Mouse (Mus musculus): ENCODE data around the gene Myo1g. TPM values are rescaled to one million over a fixed set of nuclear protein-coding genes. Genes with fewer than 3 reads are reported as not detected.

The Myo1g gene
- polyA plus RNA-seq (2015; fragmentation: Nextera tagmentation; extraction: Ambion mirVana) = 1.3 and 1.8 TPM in 2 replicates

- Histone ChIP-seq H3K4me3 (no peak within 1 kb of the TSS), H3K9me3 (no peaks in the 10 kb centered on the region), H3K4me2 (no peak within 1 kb of the TSS), H3K4me1 (no peaks in the 10 kb centered on the region), H3K27me3 (no peaks in the 10 kb centered on the region), H3K9ac (no peak within 1 kb of the TSS), H3K27ac (no peak within 1 kb of the TSS), H3K36me3 (peaks cover 20% of the 10 kb centered on the region)
- WGBS = 78% methylated on average over 7 of the region's 7 CpGs
- ATAC-seq (ENCODE audit: insufficient number of reproducible peaks, insufficient read depth, low FRiP score, low TSS enrichment, low read depth) = no peak
Observed at GRCm38 (mm10) chr11:6520507-6521173, at the start of gene Myo1g. TSS of gene Myo1g (minus strand) at chr11:6520965.

GRCm38 (mm10) chr11:6569410-6569777, 48.6 kb upstream of the Myo1g start:
- Histone ChIP-seq H3K9ac (no peak overlapping the region), H3K4me3 (no peak overlapping the region), H3K9me3 (no peaks in the 10 kb centered on the region), H3K4me1 (peaks cover 7% of the 10 kb centered on the region; the same call in 1 of the 2 replicates), H3K36me3 (peaks cover 39% of the 10 kb centered on the region), H3K4me2 (no peak overlapping the region), H3K27ac (no peak overlapping the region), H3K27me3 (no peaks in the 10 kb centered on the region)
- WGBS = 52% methylated on average over 3 of the region's 3 CpGs
- no peak for ATAC-seq (ENCODE audit: insufficient number of reproducible peaks, insufficient read depth, low FRiP score, low TSS enrichment, low read depth)

GRCm38 (mm10) chr11:6568584-6569409, 48.0 kb upstream of the Myo1g start:
- H3K27ac ChIP-seq = no peak overlapping the region
- H3K36me3 ChIP-seq = peaks cover 38% of the 10 kb centered on the region
- no peak for ATAC-seq (ENCODE audit: insufficient number of reproducible peaks, insufficient read depth, low FRiP score, low TSS enrichment, low read depth)
- H3K4me3 ChIP-seq = no peak overlapping the region
- H3K9ac ChIP-seq = peak overlapping the region; percentile 40; the same call in 1 of the 2 replicates
- H3K4me1 ChIP-seq = peaks cover 7% of the 10 kb centered on the region; the same call in 1 of the 2 replicates
- H3K4me2 ChIP-seq = no peak overlapping the region
- 72% methylated on average over 11 of the region's 11 CpGs for WGBS
- H3K27me3 ChIP-seq = no peaks in the 10 kb centered on the region
- H3K9me3 ChIP-seq = no peaks in the 10 kb centered on the region

GRCm38 (mm10) chr11:6567951-6568350, 47.2 kb upstream of the Myo1g start:
- H3K9me3 ChIP-seq = no peaks in the 10 kb centered on the region
- H3K4me2 ChIP-seq = no peak overlapping the region
- 82% methylated on average over 8 of the region's 8 CpGs for WGBS
- no peak overlapping the region for H3K27ac ChIP-seq
- ATAC-seq (ENCODE audit: insufficient number of reproducible peaks, insufficient read depth, low FRiP score, low TSS enrichment, low read depth) = no peak
- no peak overlapping the region for H3K4me3 ChIP-seq
- no peaks in the 10 kb centered on the region for H3K27me3 ChIP-seq
- H3K4me1 ChIP-seq = peaks cover 7% of the 10 kb centered on the region; the same call in 1 of the 2 replicates
- no peak overlapping the region for H3K9ac ChIP-seq
- H3K36me3 ChIP-seq = peaks cover 36% of the 10 kb centered on the region

GRCm38 (mm10) chr11:6566496-6566895, 45.7 kb upstream of the Myo1g start:
- Histone ChIP-seq H3K9ac (no peak overlapping the region), H3K4me3 (no peak overlapping the region), H3K4me2 (no peak overlapping the region), H3K27ac (no peak overlapping the region), H3K4me1 (peaks cover 7% of the 10 kb centered on the region; the same call in 1 of the 2 replicates), H3K9me3 (no peaks in the 10 kb centered on the region), H3K36me3 (peaks cover 35% of the 10 kb centered on the region), H3K27me3 (no peaks in the 10 kb centered on the region)
- WGBS = 86% methylated on average over 4 of the region's 4 CpGs
- no peak for ATAC-seq (ENCODE audit: insufficient number of reproducible peaks, insufficient read depth, low FRiP score, low TSS enrichment, low read depth)

- Histone ChIP-seq H3K4me1 (peaks cover 4% of the 10 kb centered on the region), H3K27ac (no peak overlapping the region), H3K4me3 (no peak overlapping the region), H3K27me3 (no peaks in the 10 kb centered on the region), H3K4me2 (no peak overlapping the region), H3K9me3 (no peaks in the 10 kb centered on the region), H3K9ac (no peak overlapping the region), H3K36me3 (peaks cover 17% of the 10 kb centered on the region)
- WGBS = 89% methylated on average over 4 of the region's 4 CpGs
- ATAC-seq (ENCODE audit: insufficient number of reproducible peaks, insufficient read depth, low FRiP score, low TSS enrichment, low read depth) = no peak
Observed at GRCm38 (mm10) chr11:6563201-6563600, 42.4 kb upstream of the Myo1g start.

- no peak overlapping the region for H3K27ac ChIP-seq
- H3K9ac ChIP-seq = no peak overlapping the region
- no peak overlapping the region for H3K4me2 ChIP-seq
- no peak overlapping the region for H3K4me3 ChIP-seq
- H3K27me3 ChIP-seq = no peaks in the 10 kb centered on the region
- H3K4me1 ChIP-seq = peaks cover 4% of the 10 kb centered on the region
- no peaks in the 10 kb centered on the region for H3K9me3 ChIP-seq
- WGBS = 83% methylated on average over 6 of the region's 6 CpGs
- peaks cover 14% of the 10 kb centered on the region for H3K36me3 ChIP-seq
- no peak for ATAC-seq (ENCODE audit: insufficient number of reproducible peaks, insufficient read depth, low FRiP score, low TSS enrichment, low read depth)
Observed at GRCm38 (mm10) chr11:6562359-6562758, 41.6 kb upstream of the Myo1g start.

- peaks cover 22% of the 10 kb centered on the region for H3K36me3 ChIP-seq
- WGBS = 90% methylated on average over 4 of the region's 4 CpGs
Observed at GRCm38 (mm10) chr11:6561474-6561873, 40.7 kb upstream of the Myo1g start.

GRCm38 (mm10) chr11:6560655-6561360, 40.0 kb upstream of the Myo1g start:
- peaks cover 22% of the 10 kb centered on the region for H3K36me3 ChIP-seq
- H3K27ac ChIP-seq = peak overlapping the region; percentile 28; the same call in 1 of the 2 replicates
- peaks cover 4% of the 10 kb centered on the region for H3K4me1 ChIP-seq
- H3K4me3 ChIP-seq = no peak overlapping the region
- no peak overlapping the region for H3K9ac ChIP-seq
- 83% methylated on average over 13 of the region's 13 CpGs for WGBS
- no peaks in the 10 kb centered on the region for H3K27me3 ChIP-seq
- no peak for ATAC-seq (ENCODE audit: insufficient number of reproducible peaks, insufficient read depth, low FRiP score, low TSS enrichment, low read depth)
- H3K4me2 ChIP-seq = no peak overlapping the region
- no peaks in the 10 kb centered on the region for H3K9me3 ChIP-seq

More at GRCm38 (mm10) chr11:6561474-6561873, 40.7 kb upstream of the Myo1g start:
- no peaks in the 10 kb centered on the region for H3K27me3 ChIP-seq
- H3K9ac ChIP-seq = no peak overlapping the region
- H3K27ac ChIP-seq = 0 out of 2 replicates have a peak overlapping the region, but pooled peaks have one; percentile 28
- H3K4me2 ChIP-seq = no peak overlapping the region
- H3K9me3 ChIP-seq = no peaks in the 10 kb centered on the region
- no peak overlapping the region for H3K4me3 ChIP-seq
- peaks cover 4% of the 10 kb centered on the region for H3K4me1 ChIP-seq
- ATAC-seq (ENCODE audit: insufficient number of reproducible peaks, insufficient read depth, low FRiP score, low TSS enrichment, low read depth) = no peak

GRCm38 (mm10) chr11:6559996-6560395, 39.2 kb upstream of the Myo1g start:
- H3K4me2 ChIP-seq = no peak overlapping the region
- no peaks in the 10 kb centered on the region for H3K27me3 ChIP-seq
- ATAC-seq (ENCODE audit: insufficient number of reproducible peaks, insufficient read depth, low FRiP score, low TSS enrichment, low read depth) = no peak
- H3K4me1 ChIP-seq = peaks cover 4% of the 10 kb centered on the region
- H3K36me3 ChIP-seq = peaks cover 22% of the 10 kb centered on the region
- no peak overlapping the region for H3K27ac ChIP-seq
- H3K9ac ChIP-seq = no peak overlapping the region
- 85% methylated on average over 2 of the region's 2 CpGs for WGBS
- H3K9me3 ChIP-seq = no peaks in the 10 kb centered on the region
- H3K4me3 ChIP-seq = no peak overlapping the region

GRCm38 (mm10) chr11:6558234-6558633, 37.5 kb upstream of the Myo1g start:
- H3K4me3 ChIP-seq = no peak overlapping the region
- H3K27me3 ChIP-seq = no peaks in the 10 kb centered on the region
- no peak overlapping the region for H3K9ac ChIP-seq
- peaks cover 9% of the 10 kb centered on the region for H3K4me1 ChIP-seq
- peaks cover 24% of the 10 kb centered on the region for H3K36me3 ChIP-seq
- H3K27ac ChIP-seq = no peak overlapping the region
- H3K9me3 ChIP-seq = no peaks in the 10 kb centered on the region
- 86% methylated on average over 3 of the region's 3 CpGs for WGBS
- no peak for ATAC-seq (ENCODE audit: insufficient number of reproducible peaks, insufficient read depth, low FRiP score, low TSS enrichment, low read depth)
- no peak overlapping the region for H3K4me2 ChIP-seq
